Mouse (Mus musculus) lung, adult 2 months (tissue): ENCODE results near the gene Cblc.

Experiments used
- CTCF ChIP-seq: fragments of 200-500 bp; IDR thresholded peaks from 2 replicates; pipeline ENCODE4 v1.5.1; 2011; ENCODE audit warnings: mild to moderate bottlenecking, low read length, control low read depth; ENCODE audit not compliant: insufficient read depth
- POLR2A ChIP-seq: fragments of 200-500 bp; IDR thresholded peaks from 2 replicates; pipeline ENCODE4 v1.6.1; 2011; ENCODE audit warnings: low read depth, mild to moderate bottlenecking, control low read depth, low read length, borderline replicate concordance; ENCODE audit errors: extremely low read depth

DNA sequence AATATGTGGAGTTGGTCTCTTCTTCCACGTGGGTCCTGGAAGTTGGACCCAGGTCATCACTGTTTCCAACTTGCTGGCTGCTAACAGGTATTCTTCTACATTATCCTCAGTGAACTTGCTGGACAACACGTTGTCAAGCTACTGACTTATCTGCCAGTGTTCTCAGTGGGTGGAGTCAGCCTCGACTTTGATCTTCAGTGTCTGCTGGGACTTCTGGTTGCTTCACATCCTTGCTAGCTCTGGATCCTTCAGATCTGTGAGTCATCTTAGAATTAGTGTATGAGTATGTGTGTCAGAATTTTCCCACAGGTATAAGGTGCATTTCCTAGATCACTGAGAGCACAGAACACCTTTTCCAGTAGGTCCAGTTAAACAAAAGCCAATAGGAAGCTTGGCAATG, 40.2 kb upstream of the Cblc start:
- TF ChIP-seq CTCF (no peak), POLR2A (no peak)
